Mouse (Mus musculus): ENCODE results near the gene Sult6b2.

Sult6b2 gene

DNA sequence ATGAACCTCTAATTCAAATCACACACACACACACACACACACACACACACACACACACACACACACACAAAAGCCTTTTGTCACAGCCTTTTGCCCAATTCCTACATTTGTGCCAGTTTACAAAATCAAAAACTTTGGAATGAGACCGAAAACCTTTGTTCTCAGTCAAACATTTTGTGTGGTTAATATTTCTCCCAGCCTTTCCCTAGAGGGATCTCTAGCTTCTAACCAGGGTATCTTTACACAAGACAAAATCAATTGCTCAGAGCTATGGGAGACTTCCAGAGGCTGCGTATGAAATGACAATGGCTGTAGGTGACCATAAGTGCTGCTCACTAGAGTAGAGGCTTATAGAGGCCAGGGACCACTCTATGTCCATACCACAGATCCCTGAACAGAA lies 66.1 kb downstream of the Sult6b2 start:
- no peak for DNase-seq (ENCODE audit: low spot score in 2 of 2)

- peak in 1 of 2 experiments; percentile 47 for DNase-seq (ENCODE audit: low spot score in 2 of 2)
Observed at GRCm38 (mm10) chr6:142735302-142736005, 68.8 kb downstream of the Sult6b2 start.
